ENCODE assay signal across 26 mouse cellular contexts in the genomic region with DNA sequence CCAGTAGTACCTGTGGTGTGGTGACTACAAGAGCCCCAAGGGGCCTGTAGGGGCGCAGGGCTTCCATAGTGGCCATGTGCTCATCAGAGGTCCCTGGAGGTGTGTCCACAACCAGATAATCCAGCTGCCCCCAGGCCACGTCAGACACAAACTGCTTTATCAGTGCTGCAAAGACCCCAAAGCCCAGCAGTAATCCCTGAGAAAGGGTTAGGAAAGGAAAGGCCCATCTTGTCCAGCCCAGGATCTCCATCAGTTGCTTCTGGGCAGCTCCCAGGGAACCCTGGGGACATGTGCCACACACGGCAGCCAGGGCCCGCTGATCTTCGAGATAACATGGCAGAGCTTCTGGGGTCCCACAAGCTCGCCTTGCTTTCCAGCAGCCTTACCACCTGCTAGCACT. TPM values are rescaled to one million over a fixed set of nuclear protein-coding genes. Genes with fewer than 3 reads are reported as not detected.
DNase-seq lines count a peak whose midpoint lies in the region; ATAC-seq and TF ChIP-seq lines count a peak whose summit lies in the region.
"Had no signal": no experiment of that assay in that cellular context is flagged by ENCODE, and none has a peak within 500 bp of the region (broad histone marks: within the 10 kb centered on the region; RNA-seq: fewer than 3 reads in every experiment).

No protein-coding gene starts in this region.

- TF ChIP-seq CTCF in hindbrain, postnatal 0 days (IDR thresholded peaks at IDR 0.05; ENCODE audit: low read depth), result no peak
- no peak for TF ChIP-seq CTCF in testis, adult 2 months (IDR thresholded peaks at IDR 0.05; ENCODE audit: control insufficient read depth, insufficient read depth, insufficient replicate concordance, low read depth, low read length)
- TF ChIP-seq CTCF in gastrocnemius, adult 2 months (IDR thresholded peaks at IDR 0.05), result no peak

- H3K4me2 ChIP-seq in hindbrain, embryonic 12.5 days (replicated peaks), result no peak overlapping the region
- H3K4me2 ChIP-seq in hindbrain, postnatal 0 days (ENCODE audit: low read depth, low read length), result no peak overlapping the region

- H3K4me1 ChIP-seq in hindbrain, embryonic 12.5 days, result peaks cover 23% of the 10 kb centered on the region
- peaks cover 16% of the 10 kb centered on the region for H3K4me1 ChIP-seq in hindbrain, postnatal 0 days (ENCODE audit: insufficient read depth, low read length)
- peaks cover 13% of the 10 kb centered on the region for H3K4me1 ChIP-seq in testis, adult 2 months (ENCODE audit: control insufficient read depth, insufficient read depth, low read length)

- DNase-seq in cerebellum, adult 9-11 months, result peak; percentile 46
- DNase-seq in cerebellum, postnatal 25 days, result no peak
- no peak for DNase-seq in hindbrain, postnatal 0 days (ENCODE audit: low spot score)
- DNase-seq in testis, postnatal 14 days (ENCODE audit: low spot score), result no peak
- DNase-seq in gastrocnemius, adult 2 months, result no peak
- DNase-seq in heart, postnatal 14 days, result no peak
- DNase-seq: cerebellum, adult 2 months; cerebellum, postnatal 36 days; gastrocnemius, postnatal 36 days; heart, postnatal 10 days; kidney, adult 11 months; kidney, postnatal 14 days; layer of hippocampus, adult 9-11 months; midbrain, embryonic 14.5 days; retina, postnatal 1 day; right cerebral cortex, postnatal 14 days; thymus, postnatal 14 days had no signal

- H3K9me3 ChIP-seq in hindbrain, embryonic 12.5 days (replicated peaks), result no peaks in the 10 kb centered on the region
- H3K9me3 ChIP-seq in hindbrain, postnatal 0 days (ENCODE audit: low read length), result no peaks in the 10 kb centered on the region
- H3K9me3 ChIP-seq: embryonic facial prominence, embryonic 12.5 days; forebrain, embryonic 13.5 days; heart, embryonic 13.5 days; hindbrain, embryonic 13.5 days; lung, embryonic 15.5 days; neural tube, embryonic 15.5 days had no signal

- no peak overlapping the region for H3K27ac ChIP-seq in hindbrain, embryonic 12.5 days
- no peak overlapping the region for H3K27ac ChIP-seq in hindbrain, postnatal 0 days
- no peak overlapping the region for H3K27ac ChIP-seq in testis, adult 2 months (ENCODE audit: control insufficient read depth, insufficient read depth, low read depth, low read length)
- H3K27ac ChIP-seq in gastrocnemius, adult 2 months, result no peak overlapping the region
- H3K27ac ChIP-seq: embryonic facial prominence, embryonic 12.5 days; forebrain, embryonic 13.5 days; heart, adult 2 months; heart, embryonic 13.5 days; hindbrain, embryonic 13.5 days; lung, embryonic 15.5 days; neural tube, embryonic 15.5 days had no signal

- H3K9ac ChIP-seq in hindbrain, embryonic 12.5 days, result no peak overlapping the region
- no peak overlapping the region for H3K9ac ChIP-seq in hindbrain, postnatal 0 days (replicated peaks; ENCODE audit: low read length)
- H3K9ac ChIP-seq: embryonic facial prominence, embryonic 12.5 days; hindbrain, embryonic 13.5 days; lung, embryonic 15.5 days; neural tube, embryonic 15.5 days had no signal

- ATAC-seq in hindbrain, embryonic 12.5 days (ENCODE audit: low FRiP score), result no peak
- no peak for ATAC-seq in hindbrain, postnatal 0 days
- ATAC-seq: forebrain, embryonic 13.5 days had no signal

- 0 out of 2 replicates have a peak overlapping the region, but pooled peaks have one; percentile 78 for H3K4me3 ChIP-seq in hindbrain, embryonic 12.5 days
- no peak overlapping the region for H3K4me3 ChIP-seq in hindbrain, postnatal 0 days (ENCODE audit: low read length)
- H3K4me3 ChIP-seq in testis, adult 2 months (ENCODE audit: control insufficient read depth, low read depth, low read length), result peak overlapping the region; percentile 99
- H3K4me3 ChIP-seq in gastrocnemius, adult 2 months, result no peak overlapping the region
- H3K4me3 ChIP-seq: heart, adult 2 months had no signal

- H3K36me3 ChIP-seq in hindbrain, embryonic 12.5 days, result peaks cover 26% of the 10 kb centered on the region; the same call in 1 of the 2 replicates
- peaks cover 8% of the 10 kb centered on the region; the same call in 1 of the 2 replicates for H3K36me3 ChIP-seq in hindbrain, postnatal 0 days (ENCODE audit: insufficient read depth, low read length)
- H3K36me3 ChIP-seq in testis, adult 2 months (ENCODE audit: control insufficient read depth, insufficient read depth, low read length), result no peaks in the 10 kb centered on the region; the same call in none of the 2 replicates

- 91% methylated on average over 6 of the region's 6 CpGs for WGBS in hindbrain, embryonic 12.5 days
- WGBS in hindbrain, postnatal 0 days, result 92% methylated on average over 6 of the region's 6 CpGs

- intact Hi-C loops in gastrocnemius, adult 2 months (cut with DNase I), result loop anchor here (5.0 kb wide), 1 partner anchor 137 kb away; no protein-coding TSS in a partner anchor
- intact Hi-C loops in heart, postnatal 14 days (cut with DNase I), result no loop called here

- H3K27me3 ChIP-seq in hindbrain, embryonic 12.5 days, result no peaks in the 10 kb centered on the region
- H3K27me3 ChIP-seq in hindbrain, postnatal 0 days (ENCODE audit: insufficient read depth, low read length), result no peaks in the 10 kb centered on the region
- no peaks in the 10 kb centered on the region for H3K27me3 ChIP-seq in testis, adult 2 months (ENCODE audit: control insufficient read depth, insufficient read depth, low read length)
- H3K27me3 ChIP-seq: embryonic facial prominence, embryonic 12.5 days; forebrain, embryonic 13.5 days; heart, embryonic 13.5 days; hindbrain, embryonic 13.5 days; lung, embryonic 15.5 days; neural tube, embryonic 15.5 days had no signal

- TF ChIP-seq POLR2A in testis, adult 2 months (IDR thresholded peaks at IDR 0.05; ENCODE audit: control insufficient read depth, low read depth, low read length), result 0 out of 2 replicates have a peak, but pooled peaks have one; percentile 23

RNA-seq across cellular contexts. Expression of a gene that starts 1.8 kb away (rescaled TPM):
- 62.3 and 63.5 TPM in 2 replicates for polyA plus RNA-seq in hindbrain, embryonic 12.5 days (2016; fragmentation: Nextera tagmentation; extraction: Ambion mirVana)
- total RNA-seq in hindbrain, postnatal 0 days (2014; rRNA removed), result 35.7 and 52.7 TPM in 2 replicates
- 63.5 and 65.0 TPM in 2 replicates for polyA plus RNA-seq in hindbrain, postnatal 0 days (2015; fragmentation: Nextera tagmentation; extraction: Ambion mirVana)
- 125 and 131 TPM in 2 replicates for polyA plus RNA-seq in testis, adult 2 months (2012; rRNA removed)
- 10 to 100 TPM; 10.5 to 11.3 TPM for total RNA-seq in gastrocnemius, adult 2 months (2021)
- total RNA-seq in heart, postnatal 14 days (2021), result 10 to 100 TPM; 19.9 to 21.8 TPM

RNA-seq across cellular contexts. Expression of a gene that starts 2.1 kb away (rescaled TPM):
- polyA plus RNA-seq in hindbrain, embryonic 12.5 days (2016; fragmentation: Nextera tagmentation; extraction: Ambion mirVana), result 51.5 and 54.8 TPM in 2 replicates
- 122 and 135 TPM in 2 replicates for total RNA-seq in hindbrain, postnatal 0 days (2014; rRNA removed)
- 90.6 and 94.9 TPM in 2 replicates for polyA plus RNA-seq in hindbrain, postnatal 0 days (2015; fragmentation: Nextera tagmentation; extraction: Ambion mirVana)
- 161 and 177 TPM in 2 replicates for polyA plus RNA-seq in testis, adult 2 months (2012; rRNA removed)
- total RNA-seq in gastrocnemius, adult 2 months (2021), result 10 to 100 TPM; 30.4 to 37.7 TPM
- total RNA-seq in heart, postnatal 14 days (2021), result 10 to 100 TPM; 32.4 to 39.3 TPM

RNA-seq across cellular contexts. Expression of a gene that starts 10.5 kb away (rescaled TPM):
- polyA plus RNA-seq in hindbrain, embryonic 12.5 days (2016; fragmentation: Nextera tagmentation; extraction: Ambion mirVana), result 39.3 and 45.5 TPM in 2 replicates
- total RNA-seq in hindbrain, postnatal 0 days (2014; rRNA removed), result 34.9 and 49.5 TPM in 2 replicates
- 21.4 and 24.3 TPM in 2 replicates for polyA plus RNA-seq in hindbrain, postnatal 0 days (2015; fragmentation: Nextera tagmentation; extraction: Ambion mirVana)
- 28.0 and 31.2 TPM in 2 replicates for polyA plus RNA-seq in testis, adult 2 months (2012; rRNA removed)
- total RNA-seq in gastrocnemius, adult 2 months (2021), result 10 to 100 TPM in 1 of 2 experiments, 1 to 10 TPM in 1; 9.3 to 10.9 TPM
- 10 to 100 TPM; 17.5 to 17.9 TPM for total RNA-seq in heart, postnatal 14 days (2021)

RNA-seq across cellular contexts. Expression of a gene that starts 10.5 kb away (rescaled TPM):
- polyA plus RNA-seq in hindbrain, embryonic 12.5 days (2016; fragmentation: Nextera tagmentation; extraction: Ambion mirVana), result 85.1 and 86.7 TPM in 2 replicates
- 37.8 and 58.3 TPM in 2 replicates for total RNA-seq in hindbrain, postnatal 0 days (2014; rRNA removed)
- 124 and 136 TPM in 2 replicates for polyA plus RNA-seq in hindbrain, postnatal 0 days (2015; fragmentation: Nextera tagmentation; extraction: Ambion mirVana)
- 45.9 and 56.7 TPM in 2 replicates for polyA plus RNA-seq in testis, adult 2 months (2012; rRNA removed)
- 10 to 100 TPM; 75.8 to 95.7 TPM for total RNA-seq in gastrocnemius, adult 2 months (2021)
- total RNA-seq in heart, postnatal 14 days (2021), result 100 to 1,000 TPM; 108 to 115 TPM

RNA-seq across cellular contexts. Expression of a gene that starts 11.9 kb away (rescaled TPM):
- 49.8 and 50.4 TPM in 2 replicates for polyA plus RNA-seq in hindbrain, embryonic 12.5 days (2016; fragmentation: Nextera tagmentation; extraction: Ambion mirVana)
- 66.1 and 67.0 TPM in 2 replicates for total RNA-seq in hindbrain, postnatal 0 days (2014; rRNA removed)
- polyA plus RNA-seq in hindbrain, postnatal 0 days (2015; fragmentation: Nextera tagmentation; extraction: Ambion mirVana), result 92.6 and 95.1 TPM in 2 replicates
- 9.3 and 15.5 TPM in 2 replicates for polyA plus RNA-seq in testis, adult 2 months (2012; rRNA removed)
- total RNA-seq in gastrocnemius, adult 2 months (2021), result 10 to 100 TPM; 10.2 to 13.1 TPM
- 10 to 100 TPM; 41.5 to 43.7 TPM for total RNA-seq in heart, postnatal 14 days (2021)

Comparison
In these comparisons a context has a peak if more than half of its experiments do, and no peak if none do; other contexts are left out.
1. H3K4me3 ChIP-seq: peak in hindbrain, embryonic 12.5 days (single experiment) and testis, adult 2 months (single experiment); none in hindbrain, postnatal 0 days (single experiment) and gastrocnemius, adult 2 months (single experiment).